Mouse (Mus musculus) heart, embryonic 12.5 days (tissue): ENCODE results near the gene Kiz. TPM values are rescaled to one million over a fixed set of nuclear protein-coding genes. Genes with fewer than 3 reads are reported as not detected.

Source experiments
- ATAC-seq: fragments of 200-750 bp; cut with Nextera tagmentation; 2 replicates; pipeline ENCODE4 v1.8.0; 2017; ENCODE audit warnings: moderate TSS enrichment, moderate library complexity; ENCODE audit not compliant: insufficient number of reproducible peaks, low FRiP score
- H3K27ac ChIP-seq: fragments of 300-500 bp; sonication (generic); 2 replicates; pipeline ENCODE4 v1.5.1; 2016; ENCODE audit warnings: mild to moderate bottlenecking, moderate library complexity; ENCODE audit not compliant: poor library complexity, severe bottlenecking
- H3K27me3 ChIP-seq: fragments of 300-500 bp; sonication (generic); replicated peaks from 2 replicates; pipeline ENCODE4 v1.6.1; 2016; ENCODE audit warnings: mild to moderate bottlenecking, moderate library complexity
- H3K36me3 ChIP-seq: fragments of 300-500 bp; sonication (generic); 2 replicates; pipeline ENCODE4 v1.6.1; 2016; ENCODE audit warnings: mild to moderate bottlenecking, moderate library complexity
- H3K4me1 ChIP-seq: fragments of 300-500 bp; sonication (generic); replicated peaks from 2 replicates; pipeline ENCODE4 v1.6.1; 2016; ENCODE audit warnings: mild to moderate bottlenecking
- H3K4me2 ChIP-seq: fragments of 300-500 bp; sonication (generic); 2 replicates; pipeline ENCODE4 v1.6.1; 2016; ENCODE audit warnings: mild to moderate bottlenecking, moderate library complexity
- H3K4me3 ChIP-seq: fragments of 300-500 bp; sonication (generic); 2 replicates; pipeline ENCODE4 v1.5.1; 2016; ENCODE audit warnings: mild to moderate bottlenecking
- H3K9ac ChIP-seq: fragments of 300-500 bp; sonication (generic); 2 replicates; pipeline ENCODE4 v1.6.1; 2016; ENCODE audit warnings: mild to moderate bottlenecking, moderate library complexity
- H3K9me3 ChIP-seq: fragments of 300-500 bp; sonication (generic); replicated peaks from 2 replicates; pipeline ENCODE4 v1.6.1; 2016; ENCODE audit warnings: mild to moderate bottlenecking, moderate library complexity
- WGBS: fragments of 180-500 bp; shearing (Covaris S2); methylation state at CpG from one replicate; pipeline ENCODE4 v1.1.7; 2016; 5-methylcytosine and 5-hydroxymethylcytosine counted together
- polyA plus RNA-seq: library from polyadenylated mRNA; unstranded; fragments of >200 nt; fragmentation: Nextera tagmentation; extraction: Ambion mirVana; gene quantifications from 2 replicates; pipeline ENCODE4 v1.2.1, GENCODE M21; 2016

Gene Kiz
- polyA plus RNA-seq, 1 experiment from 2014 or later, result 20.5 TPM

DNA sequence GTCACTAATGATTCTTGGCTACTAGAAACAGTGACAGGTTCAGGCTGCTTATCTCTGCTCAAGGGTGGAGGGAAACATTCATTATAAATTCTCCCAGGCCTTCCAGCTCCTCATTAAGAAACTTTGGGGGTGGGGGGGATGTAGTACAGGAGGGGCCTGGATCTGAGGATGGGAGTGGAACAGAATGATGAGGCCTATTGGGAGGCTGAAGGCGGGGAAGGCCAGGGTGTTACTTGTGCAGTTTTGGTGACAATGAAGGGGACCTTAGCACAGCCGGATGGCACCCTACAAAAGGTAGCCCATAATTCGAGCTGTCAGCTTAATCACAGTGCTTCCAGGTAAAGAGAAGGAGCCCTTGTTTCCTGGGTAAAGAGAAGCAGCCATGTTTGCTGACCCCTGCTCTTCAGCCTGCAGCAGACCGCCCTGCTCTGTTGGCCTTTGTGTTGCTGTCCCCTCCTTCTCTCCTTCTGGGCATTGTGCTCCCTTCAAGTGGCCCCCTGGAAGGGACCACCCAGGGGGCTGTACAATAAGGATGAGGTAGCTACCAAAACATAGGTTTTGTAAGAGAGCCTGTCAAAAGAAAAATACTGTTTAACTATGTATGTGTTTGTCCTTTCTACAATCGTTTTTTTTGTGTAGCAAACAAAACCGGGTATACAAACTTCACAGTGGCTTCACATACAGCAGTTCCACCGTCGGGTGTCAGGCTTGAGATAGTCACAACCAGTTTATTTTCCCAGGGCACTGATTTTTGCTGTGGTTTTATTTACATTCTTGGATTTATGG is 64.9 kb downstream of the Kiz start:
- no peak overlapping the region for H3K9ac ChIP-seq
- no peak for ATAC-seq
- H3K4me2 ChIP-seq, result no peak overlapping the region
- no peaks in the 10 kb centered on the region for H3K36me3 ChIP-seq
- 32% methylated on average over 8 of the region's 8 CpGs for WGBS
- no peak overlapping the region for H3K4me3 ChIP-seq
- H3K27me3 ChIP-seq, result no peaks in the 10 kb centered on the region
- no peaks in the 10 kb centered on the region for H3K9me3 ChIP-seq
- no peak overlapping the region for H3K27ac ChIP-seq
- H3K4me1 ChIP-seq, result peaks cover 4% of the 10 kb centered on the region; the same call in 1 of the 2 replicates

DNA sequence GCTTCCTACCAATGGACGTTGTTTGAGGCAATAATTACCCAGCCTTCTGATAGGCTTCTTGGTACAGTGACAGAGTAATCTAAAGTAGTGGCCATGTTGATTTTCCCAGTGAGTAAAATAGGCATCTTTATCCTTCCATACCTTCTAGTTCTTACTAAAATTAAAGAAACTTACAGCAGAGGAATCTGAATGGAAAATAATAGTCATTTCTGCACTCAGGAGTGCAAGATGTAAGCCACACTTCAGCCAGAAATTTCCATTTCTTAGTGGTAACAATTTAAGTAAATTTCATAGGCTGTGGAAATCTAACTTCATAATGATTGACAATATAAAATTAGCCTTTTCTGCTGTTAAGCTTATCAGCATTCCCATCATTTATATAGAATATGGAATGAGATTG is 69.6 kb downstream of the Kiz start:
- no peak for ATAC-seq
- no peak overlapping the region for H3K4me2 ChIP-seq
- no peaks in the 10 kb centered on the region for H3K36me3 ChIP-seq
- H3K4me1 ChIP-seq, result peaks cover 3% of the 10 kb centered on the region; the same call in 1 of the 2 replicates
- H3K9me3 ChIP-seq, result no peaks in the 10 kb centered on the region
- WGBS, result 85% methylated on average over 1 of the region's 1 CpGs
- no peaks in the 10 kb centered on the region for H3K27me3 ChIP-seq
- no peak overlapping the region for H3K4me3 ChIP-seq
- no peak overlapping the region for H3K9ac ChIP-seq
- no peak overlapping the region for H3K27ac ChIP-seq

DNA sequence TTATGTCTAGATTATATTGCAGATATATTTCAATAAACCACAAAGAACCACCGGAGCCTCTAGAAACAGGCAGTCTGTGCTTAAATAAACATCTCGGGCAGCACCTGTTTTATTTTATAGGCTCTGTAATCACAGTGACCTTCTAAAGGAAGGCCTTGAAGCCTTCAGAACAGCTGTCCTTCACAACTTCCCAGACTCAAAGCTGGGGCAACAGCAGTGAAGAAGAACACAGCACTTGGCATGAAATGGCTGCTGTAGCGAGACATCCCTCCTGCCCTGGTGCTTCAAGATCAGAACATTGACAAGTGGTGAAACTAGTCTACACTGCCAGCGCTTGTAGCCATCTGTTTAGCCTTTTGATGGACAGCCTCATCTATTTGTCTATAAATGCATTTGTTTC is 70.2 kb downstream of the Kiz start:
- Histone ChIP-seq H3K4me2 (no peak overlapping the region), H3K36me3 (no peaks in the 10 kb centered on the region), H3K27me3 (no peaks in the 10 kb centered on the region), H3K4me3 (no peak overlapping the region), H3K27ac (no peak overlapping the region), H3K9me3 (no peaks in the 10 kb centered on the region), H3K9ac (no peak overlapping the region), H3K4me1 (no peaks in the 10 kb centered on the region)
- WGBS, result 81% methylated on average over 4 of the region's 4 CpGs
- no peak for ATAC-seq

DNA sequence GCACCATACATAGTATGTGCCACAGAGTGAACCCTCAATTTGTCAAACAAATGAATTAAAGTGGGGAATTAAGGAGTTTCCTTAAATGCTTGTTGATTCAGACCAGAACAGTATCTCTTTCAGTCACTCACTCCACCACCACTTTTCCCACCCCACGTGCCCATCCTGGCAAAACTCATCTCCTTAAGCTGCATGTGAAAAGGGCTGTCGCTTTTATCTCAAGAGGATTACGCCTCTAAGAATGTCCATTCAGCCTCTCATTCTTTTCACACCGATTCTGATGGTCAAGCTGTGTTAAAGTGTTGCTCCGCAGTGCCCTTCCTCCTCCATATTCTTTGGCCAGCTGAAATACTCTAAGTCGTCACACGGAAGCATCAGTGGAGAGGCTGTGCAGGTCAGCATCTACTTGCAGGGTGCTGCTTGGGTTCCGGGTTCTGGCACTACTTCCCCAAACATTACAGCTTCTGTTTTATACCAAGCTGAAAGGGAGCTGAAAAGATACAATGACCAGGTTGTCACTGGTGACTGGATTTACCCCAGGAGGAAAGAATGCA is 92.6 kb downstream of the Kiz start:
- 25% methylated on average over 8 of the region's 8 CpGs for WGBS
- no peak overlapping the region for H3K4me3 ChIP-seq
- H3K4me2 ChIP-seq, result peak overlapping the region; percentile 41
- no peak overlapping the region for H3K27ac ChIP-seq
- H3K9me3 ChIP-seq, result no peaks in the 10 kb centered on the region
- H3K36me3 ChIP-seq, result no peaks in the 10 kb centered on the region
- no peak overlapping the region for H3K9ac ChIP-seq
- H3K27me3 ChIP-seq, result no peaks in the 10 kb centered on the region
- no peak for ATAC-seq
- peaks cover 9% of the 10 kb centered on the region for H3K4me1 ChIP-seq

DNA sequence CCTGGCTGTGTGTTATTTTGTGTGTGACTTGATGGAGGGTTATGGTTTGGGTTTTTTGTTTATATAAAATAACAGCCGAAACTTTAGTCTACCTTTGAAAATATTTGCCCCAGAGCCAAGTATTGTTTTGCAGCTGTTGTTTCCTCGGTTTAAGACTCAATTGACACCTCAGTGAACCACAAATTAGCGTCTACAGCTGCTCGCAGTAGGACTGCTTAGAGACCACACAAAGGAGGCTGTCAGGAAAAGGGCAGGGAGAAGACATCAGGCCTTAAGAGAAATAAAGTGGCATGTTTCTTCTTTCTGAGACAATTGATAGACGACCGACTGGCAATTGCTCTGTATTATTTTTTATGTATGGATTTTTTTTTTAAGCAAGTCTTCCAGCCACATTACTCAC is 100.7 kb downstream of the Kiz start:
- no peak overlapping the region for H3K9ac ChIP-seq
- H3K4me1 ChIP-seq, result no peaks in the 10 kb centered on the region
- no peaks in the 10 kb centered on the region for H3K27me3 ChIP-seq
- WGBS, result 55% methylated on average over 6 of the region's 6 CpGs
- no peaks in the 10 kb centered on the region for H3K36me3 ChIP-seq
- no peak for ATAC-seq
- no peak overlapping the region for H3K4me3 ChIP-seq
- no peaks in the 10 kb centered on the region for H3K9me3 ChIP-seq
- H3K27ac ChIP-seq, result no peak overlapping the region
- H3K4me2 ChIP-seq, result no peak overlapping the region

DNA sequence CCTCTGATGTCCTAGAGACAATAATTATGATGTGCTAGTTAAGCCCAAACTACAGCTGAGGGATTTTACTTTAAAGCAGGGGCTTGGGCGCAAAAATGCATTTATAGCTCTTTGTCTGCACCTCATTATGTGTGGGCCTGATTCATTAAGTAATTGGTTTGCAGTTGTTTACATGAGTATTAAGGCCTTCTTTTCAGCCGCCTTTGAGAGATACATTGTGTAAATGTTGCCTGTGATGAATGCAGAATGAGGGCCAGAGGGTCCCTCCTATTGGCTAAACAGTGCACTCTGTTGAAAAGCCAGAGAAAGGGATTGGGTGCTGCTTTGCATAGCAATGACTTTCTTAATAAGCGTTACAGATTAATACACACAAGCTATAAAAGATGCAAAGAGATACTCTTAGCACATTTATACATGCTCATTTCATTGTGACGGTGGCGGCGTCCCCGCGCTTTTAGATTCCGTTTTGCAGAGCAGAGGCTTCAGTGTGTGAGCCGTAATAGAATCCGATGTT is 102.8 kb downstream of the Kiz start:
- peaks cover under 1% of the 10 kb centered on the region; the same call in 1 of the 2 replicates for H3K36me3 ChIP-seq
- H3K27me3 ChIP-seq, result no peaks in the 10 kb centered on the region
- no peak overlapping the region for H3K9ac ChIP-seq
- H3K4me3 ChIP-seq, result peak overlapping the region; percentile 28
- H3K4me1 ChIP-seq, result no peaks in the 10 kb centered on the region
- WGBS, result 40% methylated on average over 11 of the region's 11 CpGs
- no peak for ATAC-seq
- no peak overlapping the region for H3K27ac ChIP-seq
- H3K9me3 ChIP-seq, result no peaks in the 10 kb centered on the region
- H3K4me2 ChIP-seq, result peak overlapping the region; percentile 69

DNA sequence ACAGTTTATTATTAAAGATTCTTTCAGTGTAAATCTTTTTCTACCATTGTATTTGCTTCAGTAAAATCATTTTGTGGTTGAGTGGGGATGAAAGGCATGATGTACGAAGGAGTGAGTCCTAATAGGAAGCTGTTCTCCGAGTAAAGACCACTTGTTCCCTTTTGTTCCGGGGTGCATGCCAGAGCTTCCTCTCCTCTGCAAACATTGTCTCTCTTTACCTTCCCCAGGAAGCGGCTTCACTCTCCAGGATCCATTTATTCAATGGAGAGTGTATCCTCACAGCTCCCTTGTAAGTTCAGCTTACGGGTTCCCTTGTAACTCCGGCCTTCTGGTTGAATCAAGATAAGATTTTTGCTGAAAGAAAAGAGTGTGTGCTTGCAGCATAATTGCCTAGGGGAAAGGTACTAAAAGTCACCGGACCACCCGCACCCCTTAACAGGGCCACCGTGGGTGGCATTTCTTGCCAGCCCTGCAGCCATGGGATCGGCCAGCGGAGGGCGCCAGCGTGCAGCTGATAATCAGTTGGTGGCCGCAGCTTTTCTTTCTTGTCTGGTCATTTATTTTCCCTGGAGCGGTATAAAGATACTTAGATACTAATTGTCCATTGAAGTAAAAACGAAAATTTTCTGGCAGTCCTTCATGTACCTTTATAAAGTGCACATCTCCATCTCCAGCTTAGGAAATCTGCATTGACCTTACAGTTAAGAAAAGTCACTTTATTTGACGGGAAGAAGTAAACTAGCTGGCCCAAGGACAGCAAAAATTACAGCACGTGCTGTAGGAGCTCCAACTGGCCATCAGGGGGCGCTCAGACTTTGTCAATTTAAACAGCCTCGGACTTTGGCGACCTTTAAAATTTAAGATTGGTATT is 103.5 kb downstream of the Kiz start:
- no peak overlapping the region for H3K27ac ChIP-seq
- peak overlapping the region; percentile 28 for H3K4me3 ChIP-seq
- no peaks in the 10 kb centered on the region for H3K27me3 ChIP-seq
- H3K36me3 ChIP-seq, result peaks cover 3% of the 10 kb centered on the region; the same call in 1 of the 2 replicates
- ATAC-seq, result peak; percentile 76
- H3K4me1 ChIP-seq, result no peaks in the 10 kb centered on the region
- WGBS, result 2% methylated on average over 21 of the region's 21 CpGs
- no peaks in the 10 kb centered on the region for H3K9me3 ChIP-seq
- H3K4me2 ChIP-seq, result peak overlapping the region; percentile 69
- no peak overlapping the region for H3K9ac ChIP-seq

DNA sequence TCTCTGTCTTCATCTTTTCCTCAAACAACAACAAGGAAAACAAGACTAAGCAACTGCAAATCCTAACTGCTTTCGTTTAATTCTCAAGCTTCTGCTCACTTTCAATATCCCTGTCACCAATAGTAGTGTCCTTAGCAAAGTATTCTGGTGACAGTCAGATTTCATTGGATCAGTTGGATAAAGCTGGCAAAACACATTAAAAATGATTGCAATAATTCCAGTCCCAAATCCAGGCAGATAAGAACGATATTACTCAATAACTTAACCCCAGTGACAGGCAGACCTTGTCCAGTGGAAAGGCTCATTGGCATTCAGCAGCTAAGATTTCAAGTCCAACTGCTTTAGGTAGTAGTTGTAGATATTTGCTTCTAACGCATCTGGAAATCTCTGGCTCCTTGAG is 119.4 kb downstream of the Kiz start:
- H3K9me3 ChIP-seq, result no peaks in the 10 kb centered on the region
- H3K4me3 ChIP-seq, result no peak overlapping the region
- H3K4me2 ChIP-seq, result no peak overlapping the region
- 0 out of 2 replicates have a peak, but pooled peaks cover 4% of the 10 kb centered on the region for H3K4me1 ChIP-seq
- no peak for ATAC-seq
- 75% methylated on average over 3 of the region's 3 CpGs for WGBS
- no peak overlapping the region for H3K27ac ChIP-seq
- H3K27me3 ChIP-seq, result no peaks in the 10 kb centered on the region
- no peak overlapping the region for H3K9ac ChIP-seq
- H3K36me3 ChIP-seq, result peaks cover 4% of the 10 kb centered on the region; the same call in 1 of the 2 replicates

DNA sequence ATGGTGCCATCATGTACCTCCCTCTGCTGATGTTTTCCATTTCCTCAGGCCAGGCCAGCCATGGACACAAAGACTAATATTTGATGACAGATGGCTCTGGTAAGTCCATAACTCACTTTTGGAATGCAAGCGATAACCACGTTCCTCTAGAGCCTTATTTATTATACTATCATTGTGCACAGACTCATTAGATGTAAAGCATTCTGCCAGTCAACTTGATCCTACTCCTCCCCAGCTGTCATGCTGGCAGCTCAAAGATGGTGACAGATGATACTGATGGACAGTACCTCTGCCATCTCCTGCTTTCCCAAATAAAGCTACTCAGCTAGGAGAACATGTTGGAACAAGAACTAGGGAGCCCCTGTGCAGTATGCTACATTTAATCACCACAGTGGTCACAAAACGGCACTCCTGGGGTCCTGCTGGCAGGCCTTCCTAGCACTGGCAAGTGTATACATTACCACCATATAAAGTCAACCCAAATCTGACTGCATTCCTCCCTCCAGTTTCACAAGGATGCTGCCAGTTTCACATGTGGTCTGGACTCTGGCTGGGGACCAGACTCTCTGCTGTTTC is 119.9 kb downstream of the Kiz start:
- no peak overlapping the region for H3K9ac ChIP-seq
- 60% methylated on average over 3 of the region's 3 CpGs for WGBS
- no peak for ATAC-seq

DNA sequence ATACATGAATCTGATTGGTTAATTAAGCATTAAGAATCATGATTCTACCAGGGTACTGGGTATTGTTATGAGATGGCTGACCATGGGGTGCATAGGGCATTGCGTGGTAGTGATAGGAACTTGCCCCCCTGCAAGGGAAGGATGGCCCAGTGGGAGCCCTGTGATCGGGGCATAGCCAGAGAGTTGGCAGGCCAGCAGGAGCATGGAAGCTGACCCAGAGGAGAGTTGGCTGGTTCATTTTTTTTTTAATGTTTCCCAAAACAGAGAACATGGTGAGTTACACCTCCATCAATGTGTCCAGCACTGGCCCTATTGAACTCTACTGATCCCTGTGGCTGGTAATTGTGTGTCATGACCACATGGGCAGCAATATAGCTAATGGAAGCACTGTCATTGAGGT is 127.1 kb downstream of the Kiz start:
- H3K27ac ChIP-seq, result no peak overlapping the region
- no peak overlapping the region for H3K4me3 ChIP-seq
- H3K4me1 ChIP-seq, result peaks cover 16% of the 10 kb centered on the region
- no peak overlapping the region for H3K9ac ChIP-seq
- H3K27me3 ChIP-seq, result no peaks in the 10 kb centered on the region
- WGBS, result 89% methylated on average over 2 of the region's 2 CpGs
- H3K36me3 ChIP-seq, result no peaks in the 10 kb centered on the region
- H3K9me3 ChIP-seq, result no peaks in the 10 kb centered on the region
- ATAC-seq, result no peak
- H3K4me2 ChIP-seq, result no peak overlapping the region

More for the DNA sequence above, 119.9 kb downstream of the Kiz start:
- Histone ChIP-seq H3K9me3 (no peaks in the 10 kb centered on the region), H3K4me3 (no peak overlapping the region), H3K4me1 (0 out of 2 replicates have a peak, but pooled peaks cover 4% of the 10 kb centered on the region), H3K36me3 (no peaks in the 10 kb centered on the region), H3K27ac (no peak overlapping the region), H3K27me3 (no peaks in the 10 kb centered on the region), H3K4me2 (no peak overlapping the region)
